Mouse (Mus musculus) Muller cell, postnatal 12 days (primary cell): ENCODE measurements at regions not wholly inside any gene's neighbourhood (a gene's known extent, or its start where the extent isn't known, plus 50 kb on each side); places are given as distances from the start of the nearest gene placed in this dataset.

Source experiments
- DNase-seq: peaks from one replicate; pipeline ENCODE4 v3.0.0-alpha.2; 2015; ENCODE audit errors: inconsistent ontology term

- no peak for DNase-seq
These were observed 58.4 kb upstream of the Dio3 start for GRCm38 (mm10) chr12:110220516-110220915.

GRCm38 (mm10) chr12:110221184-110221583 lies 57.7 kb upstream of the Dio3 start:
- peak; percentile 39 for DNase-seq

- no peak for DNase-seq
These were observed 57.2 kb upstream of the Dio3 start for GRCm38 (mm10) chr12:110221679-110222078.

- no peak for DNase-seq
These were observed 54.6 kb upstream of the Dio3 start for GRCm38 (mm10) chr12:110224250-110224649.

- no peak for DNase-seq
These were observed 50.9 kb upstream of the Dio3 start for GRCm38 (mm10) chr12:110228011-110228411.
